Mouse (Mus musculus) midbrain, embryonic 16.5 days (tissue): ENCODE data around the gene Slc35e2. TPM values are rescaled to one million over a fixed set of nuclear protein-coding genes. Genes with fewer than 3 reads are reported as not detected.

Source experiments
- ATAC-seq: fragments of 200-750 bp; cut with Nextera tagmentation; 2 replicates; pipeline ENCODE4 v1.8.0; 2017; ENCODE audit warnings: moderate TSS enrichment
- H3K27ac ChIP-seq: fragments of 300-500 bp; sonication (generic); 2 replicates; pipeline ENCODE4 v1.5.1; 2014; ENCODE audit warnings: mild to moderate bottlenecking, low read length, mixed read lengths
- H3K27me3 ChIP-seq: fragments of 300-500 bp; sonication (generic); 2 replicates; pipeline ENCODE4 v1.6.1; 2014; ENCODE audit warnings: low read depth, low read length, mixed read lengths; ENCODE audit not compliant: control insufficient read depth, insufficient read depth
- H3K36me3 ChIP-seq: fragments of 300-500 bp; sonication (generic); 2 replicates; pipeline ENCODE4 v1.6.1; 2014; ENCODE audit warnings: mild to moderate bottlenecking, low read length, moderate library complexity, mixed read lengths; ENCODE audit not compliant: control insufficient read depth, insufficient read depth
- H3K4me1 ChIP-seq: fragments of 300-500 bp; sonication (generic); 2 replicates; pipeline ENCODE4 v1.6.1; 2014; ENCODE audit warnings: mild to moderate bottlenecking, low read length, mixed read lengths; ENCODE audit not compliant: control insufficient read depth, insufficient read depth
- H3K4me2 ChIP-seq: fragments of 300-500 bp; sonication (generic); 2 replicates; pipeline ENCODE4 v1.6.1; 2014; ENCODE audit warnings: mild to moderate bottlenecking, low read length, mixed read lengths
- H3K4me3 ChIP-seq: fragments of 300-500 bp; sonication (generic); 2 replicates; pipeline ENCODE4 v1.5.1; 2014; ENCODE audit warnings: low read depth, mild to moderate bottlenecking, low read length, moderate library complexity, mixed read lengths
- H3K9ac ChIP-seq: fragments of 300-500 bp; sonication (generic); 2 replicates; pipeline ENCODE4 v1.6.1; 2014; ENCODE audit warnings: low read depth, low read length, mixed read lengths
- H3K9me3 ChIP-seq: fragments of 300-500 bp; sonication (generic); replicated peaks from 2 replicates; pipeline ENCODE4 v1.6.1; 2014; ENCODE audit warnings: mild to moderate bottlenecking, low read length, mixed read lengths; ENCODE audit not compliant: control insufficient read depth, poor library complexity, severe bottlenecking
- WGBS: fragments of 180-500 bp; shearing (Covaris S2); extraction: QIAGEN DNeasy Blood & Tissue Kit; methylation state at CpG from one replicate; pipeline ENCODE4 v1.1.7; 2014; 5-methylcytosine and 5-hydroxymethylcytosine counted together
- polyA plus RNA-seq: library from polyadenylated mRNA; unstranded; fragments of >200 nt; fragmentation: Nextera tagmentation; extraction: Ambion mirVana; gene quantifications from 2 replicates; pipeline ENCODE4 v1.2.1, GENCODE M21; 2015

Gene Slc35e2
- polyA plus RNA-seq, 1 experiment from 2014 or later, result 15.5 TPM

GRCm38 (mm10) chr4:155589356-155589755 is 11.9 kb upstream of the Slc35e2 start:
- ATAC-seq, result no peak
- H3K9ac ChIP-seq, result no peak overlapping the region
- no peak overlapping the region for H3K27ac ChIP-seq
- H3K9me3 ChIP-seq, result no peaks in the 10 kb centered on the region
- H3K27me3 ChIP-seq, result no peaks in the 10 kb centered on the region
- H3K4me1 ChIP-seq, result no peaks in the 10 kb centered on the region
- 94% methylated on average over 5 of the region's 5 CpGs for WGBS
- H3K4me2 ChIP-seq, result no peak overlapping the region
- H3K4me3 ChIP-seq, result no peak overlapping the region
- peaks cover 39% of the 10 kb centered on the region for H3K36me3 ChIP-seq

- Histone ChIP-seq H3K4me2 (no peak overlapping the region), H3K9me3 (no peaks in the 10 kb centered on the region), H3K36me3 (peaks cover 24% of the 10 kb centered on the region), H3K4me3 (no peak overlapping the region), H3K27me3 (no peaks in the 10 kb centered on the region), H3K9ac (no peak overlapping the region), H3K4me1 (no peaks in the 10 kb centered on the region), H3K27ac (no peak overlapping the region)
- WGBS, result 88% methylated on average over 7 of the region's 7 CpGs
- no peak for ATAC-seq
Measured at GRCm38 (mm10) chr4:155591012-155591719, 10.1 kb upstream of the Slc35e2 start.

- no peaks in the 10 kb centered on the region for H3K27me3 ChIP-seq
- no peak for ATAC-seq
- H3K27ac ChIP-seq, result no peak overlapping the region
- no peak overlapping the region for H3K4me2 ChIP-seq
- no peak overlapping the region for H3K4me3 ChIP-seq
- H3K9ac ChIP-seq, result no peak overlapping the region
- no peaks in the 10 kb centered on the region for H3K9me3 ChIP-seq
- H3K4me1 ChIP-seq, result no peaks in the 10 kb centered on the region
- peaks cover 12% of the 10 kb centered on the region for H3K36me3 ChIP-seq
- WGBS, result 47% methylated on average over 1 of the region's 1 CpGs
Measured at GRCm38 (mm10) chr4:155593780-155594179, 7.4 kb upstream of the Slc35e2 start.

- no peaks in the 10 kb centered on the region; the same call in 1 of the 2 replicates for H3K4me1 ChIP-seq
- H3K27ac ChIP-seq, result no peak overlapping the region
- no peaks in the 10 kb centered on the region for H3K9me3 ChIP-seq
- 79% methylated on average over 3 of the region's 3 CpGs for WGBS
- no peak overlapping the region for H3K4me2 ChIP-seq
- H3K27me3 ChIP-seq, result no peaks in the 10 kb centered on the region
- ATAC-seq, result no peak
- 0 out of 2 replicates have a peak, but pooled peaks cover 2% of the 10 kb centered on the region for H3K36me3 ChIP-seq
- no peak overlapping the region for H3K9ac ChIP-seq
- H3K4me3 ChIP-seq, result no peak overlapping the region
Measured at GRCm38 (mm10) chr4:155595777-155596176, 5.4 kb upstream of the Slc35e2 start.

GRCm38 (mm10) chr4:155596606-155597005 is 4.6 kb upstream of the Slc35e2 start:
- no peak overlapping the region for H3K4me2 ChIP-seq
- H3K27ac ChIP-seq, result no peak overlapping the region
- ATAC-seq, result no peak
- H3K9ac ChIP-seq, result no peak overlapping the region
- no peaks in the 10 kb centered on the region for H3K9me3 ChIP-seq
- H3K27me3 ChIP-seq, result no peaks in the 10 kb centered on the region
- WGBS, result 77% methylated on average over 5 of the region's 5 CpGs
- no peaks in the 10 kb centered on the region for H3K36me3 ChIP-seq
- no peak overlapping the region for H3K4me3 ChIP-seq
- H3K4me1 ChIP-seq, result no peaks in the 10 kb centered on the region; the same call in 1 of the 2 replicates

- no peak overlapping the region for H3K4me2 ChIP-seq
- peaks cover 9% of the 10 kb centered on the region for H3K4me1 ChIP-seq
- no peak for ATAC-seq
- no peaks in the 10 kb centered on the region for H3K36me3 ChIP-seq
- H3K4me3 ChIP-seq, result no peak overlapping the region
- 20% methylated on average over 20 of the region's 20 CpGs for WGBS
- H3K27ac ChIP-seq, result no peak overlapping the region
- H3K9me3 ChIP-seq, result no peaks in the 10 kb centered on the region
- no peaks in the 10 kb centered on the region for H3K27me3 ChIP-seq
- no peak overlapping the region for H3K9ac ChIP-seq
Measured at GRCm38 (mm10) chr4:155598536-155598935, 2.7 kb upstream of the Slc35e2 start.

GRCm38 (mm10) chr4:155599901-155600825 is 1.1 kb upstream of the Slc35e2 start:
- H3K9ac ChIP-seq, result peak overlapping the region; percentile 99
- peaks cover 14% of the 10 kb centered on the region for H3K4me1 ChIP-seq
- WGBS, result 89% methylated on average over 10 of the region's 11 CpGs
- no peaks in the 10 kb centered on the region for H3K9me3 ChIP-seq
- peak overlapping the region; percentile 98 for H3K4me3 ChIP-seq
- no peaks in the 10 kb centered on the region for H3K36me3 ChIP-seq
- no peak for ATAC-seq
- H3K27me3 ChIP-seq, result no peaks in the 10 kb centered on the region
- H3K4me2 ChIP-seq, result peak overlapping the region; percentile 90
- peak overlapping the region; percentile 100 for H3K27ac ChIP-seq

- H3K4me3 ChIP-seq, result peak overlapping the region; percentile 98
- peaks cover 14% of the 10 kb centered on the region for H3K4me1 ChIP-seq
- H3K9me3 ChIP-seq, result no peaks in the 10 kb centered on the region
- H3K27me3 ChIP-seq, result no peaks in the 10 kb centered on the region
- H3K4me2 ChIP-seq, result peak overlapping the region; percentile 90
- no peaks in the 10 kb centered on the region; the same call in 1 of the 2 replicates for H3K36me3 ChIP-seq
- peak overlapping the region; percentile 100 for H3K27ac ChIP-seq
- peak overlapping the region; percentile 99 for H3K9ac ChIP-seq
- under 1% methylated on average over 23 of the region's 31 CpGs for WGBS
- no peak for ATAC-seq
Measured at GRCm38 (mm10) chr4:155601997-155602456, 811 bp downstream of the Slc35e2 start.

GRCm38 (mm10) chr4:155602753-155603152 is 1.5 kb downstream of the Slc35e2 start:
- Histone ChIP-seq H3K36me3 (no peaks in the 10 kb centered on the region; the same call in 1 of the 2 replicates), H3K27me3 (no peaks in the 10 kb centered on the region), H3K4me3 (peak overlapping the region; percentile 98), H3K27ac (no peak overlapping the region), H3K9ac (no peak overlapping the region), H3K4me1 (peaks cover 14% of the 10 kb centered on the region), H3K9me3 (no peaks in the 10 kb centered on the region), H3K4me2 (peak overlapping the region; percentile 90)
- 100% methylated on average over 1 of the region's 1 CpGs for WGBS
- no peak for ATAC-seq
